Mouse (Mus musculus) induced T-regulatory cell, adult 2 months (primary cell): ENCODE results near the gene Odf3.

Source experiments
- DNase-seq: peaks from one replicate; pipeline ENCODE4 v3.0.0-alpha.2; 2012; ENCODE audit warnings: low read depth

Gene Odf3

DNA sequence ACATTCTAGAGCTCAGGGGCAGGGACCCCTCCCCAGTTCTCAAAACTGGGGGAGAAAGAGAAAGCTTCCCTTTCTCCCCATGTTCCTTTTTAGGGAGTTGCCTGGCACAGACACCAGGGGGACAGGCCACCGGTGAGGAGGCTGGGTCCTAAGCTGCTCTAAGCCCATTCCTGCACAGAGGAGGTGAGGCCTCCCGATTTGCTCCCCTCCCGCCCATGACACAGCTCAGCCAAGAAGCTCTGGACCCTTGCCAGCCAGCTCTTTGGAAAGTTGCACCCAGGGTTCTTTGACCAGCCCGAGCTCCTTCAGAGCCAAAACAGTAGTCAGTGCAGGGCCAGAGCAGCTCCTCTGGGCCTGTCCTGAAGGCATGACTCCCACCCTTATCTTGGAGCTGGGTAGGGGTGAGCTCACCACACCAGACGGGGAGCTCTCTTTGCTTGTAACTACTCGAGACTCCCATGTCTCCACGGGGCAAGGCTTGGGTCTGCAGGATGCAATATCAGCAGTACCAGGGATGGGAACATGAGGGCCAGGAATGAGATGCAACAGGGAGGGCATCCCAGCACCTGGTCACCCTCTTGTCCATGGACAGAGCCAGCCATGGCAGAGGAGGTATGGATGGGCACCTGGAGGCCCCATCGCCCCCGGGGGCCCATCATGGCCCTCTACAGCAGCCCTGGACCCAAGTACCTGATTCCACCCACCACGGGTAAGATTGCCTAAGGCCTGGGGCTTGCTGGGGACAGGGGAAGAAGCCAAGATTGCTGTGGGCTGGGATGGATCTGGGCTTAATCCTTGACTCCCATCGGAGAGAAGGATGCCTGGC lies at the start of gene Odf3:
Odf3 (plus strand) TSS at position 51 of the 826 bp plus-strand sequence.
- DNase-seq: no peak

DNA sequence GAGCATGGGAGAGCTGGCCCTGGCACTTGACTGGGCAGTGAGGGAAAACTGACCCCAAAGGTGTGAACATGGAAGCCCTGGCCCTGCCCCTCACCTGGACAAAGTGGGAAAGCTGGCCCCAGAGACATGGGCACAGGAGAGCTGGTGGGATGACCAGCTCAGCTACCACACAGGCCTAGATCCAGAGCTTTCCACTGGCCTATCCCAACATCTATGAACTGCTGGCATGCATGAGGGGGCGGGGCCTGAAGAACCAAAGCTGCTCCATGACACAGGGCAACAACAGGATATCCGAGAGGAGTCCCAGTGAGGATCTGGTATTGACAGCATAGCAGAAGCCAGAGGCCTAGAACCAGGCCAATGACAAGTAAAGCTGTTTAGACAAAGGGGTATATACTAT lies 49.4 kb upstream of the Odf3 start:
- no peak for DNase-seq

DNA sequence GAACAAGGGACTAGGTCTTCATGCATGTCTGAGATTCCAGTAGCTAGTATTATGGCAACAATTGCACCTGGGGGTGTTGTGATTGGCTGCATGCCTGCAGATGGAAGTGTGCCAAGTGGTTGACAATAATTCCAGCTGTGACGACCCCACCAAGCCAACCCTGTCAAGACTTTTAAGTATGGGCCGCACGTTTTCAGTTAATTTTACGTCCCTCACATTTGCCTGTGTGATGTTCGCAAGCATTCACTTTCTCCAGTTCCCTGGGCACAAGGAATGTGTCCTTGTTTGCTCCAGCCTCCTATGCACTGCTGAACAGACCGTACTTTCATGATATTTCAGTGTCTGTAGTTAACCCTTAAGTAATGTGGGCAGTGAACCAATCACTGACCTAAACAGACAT lies 45.0 kb upstream of the Odf3 start:
- no peak for DNase-seq

DNA sequence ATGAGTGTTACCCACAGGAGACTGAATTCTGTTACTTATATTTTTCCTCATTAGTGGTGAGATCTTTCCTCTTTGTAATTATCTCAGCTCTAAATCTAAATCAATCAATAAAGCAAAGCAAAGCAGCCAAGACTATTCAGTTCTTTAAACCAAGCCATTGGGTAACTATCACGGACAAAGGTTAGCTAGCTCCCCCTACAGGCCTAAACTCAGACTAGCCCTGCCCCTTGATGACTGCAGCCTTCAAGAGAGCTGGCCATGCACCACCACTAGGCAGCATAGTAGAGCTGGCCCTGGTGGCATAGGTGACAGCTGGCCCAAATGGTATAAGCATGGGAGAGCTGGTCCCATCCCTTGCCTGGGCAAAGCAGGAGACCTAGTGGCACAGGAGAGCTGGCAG lies 41.9 kb upstream of the Odf3 start:
- DNase-seq: peak; percentile 67

DNA sequence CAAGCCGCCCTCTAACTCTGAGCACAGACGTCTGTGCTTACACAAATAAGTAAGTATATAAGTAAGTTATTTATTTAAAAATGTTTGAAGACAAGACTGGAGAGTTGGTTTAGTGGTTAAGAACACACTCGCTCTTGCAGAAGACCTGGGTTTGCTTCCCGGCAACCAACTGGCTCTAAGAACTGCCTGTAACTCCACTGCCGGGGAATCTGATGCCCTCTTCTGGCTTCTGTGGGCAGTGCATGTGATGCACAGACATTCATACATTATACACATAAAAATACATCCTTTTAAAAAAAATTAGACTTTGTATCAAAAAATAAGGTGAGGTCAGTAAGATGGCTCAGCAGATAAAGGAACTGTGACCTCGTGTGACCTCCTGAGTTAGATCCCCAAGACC lies 37.1 kb upstream of the Odf3 start:
- peak; percentile 24 for DNase-seq

DNA sequence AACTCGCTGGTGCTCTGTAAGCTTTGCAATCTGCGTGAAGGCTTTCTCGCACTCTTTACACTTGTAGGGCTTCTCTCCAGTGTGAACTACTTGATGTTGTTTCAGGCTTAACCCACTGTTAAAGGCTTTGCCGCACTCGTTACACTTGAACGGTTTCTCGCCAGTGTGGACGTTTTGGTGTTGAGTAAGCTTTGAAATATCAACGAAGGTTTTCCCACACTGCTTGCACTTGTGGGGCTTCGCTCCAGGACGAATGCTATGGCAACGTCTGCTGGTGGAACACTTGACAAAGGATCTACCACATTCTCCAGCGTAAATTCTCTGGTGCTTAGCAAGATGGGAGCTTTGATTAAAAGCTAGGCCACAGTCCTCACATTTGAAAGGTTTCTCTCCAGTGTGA lies 35.9 kb upstream of the Odf3 start:
- DNase-seq: no peak

DNA sequence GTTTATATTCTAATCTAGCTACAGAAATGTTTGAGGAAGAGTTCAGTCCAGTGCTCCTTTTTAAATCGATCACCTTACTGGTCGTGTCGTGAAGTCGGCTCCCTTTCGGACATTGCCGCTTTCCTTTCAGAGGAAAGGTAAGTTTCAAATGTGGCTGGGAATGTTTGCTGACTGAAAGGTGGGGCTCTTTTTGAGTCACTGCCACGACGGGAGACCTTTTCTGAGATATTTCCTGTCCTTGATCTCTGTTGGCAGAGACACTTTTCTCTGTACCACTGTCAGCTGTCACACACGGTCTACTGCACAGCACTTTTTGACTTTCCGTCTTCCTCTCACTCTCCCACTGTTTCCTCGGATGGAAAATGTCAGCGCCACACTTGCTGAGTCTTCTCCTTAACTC lies 34.8 kb upstream of the Odf3 start:
- DNase-seq: no peak

DNA sequence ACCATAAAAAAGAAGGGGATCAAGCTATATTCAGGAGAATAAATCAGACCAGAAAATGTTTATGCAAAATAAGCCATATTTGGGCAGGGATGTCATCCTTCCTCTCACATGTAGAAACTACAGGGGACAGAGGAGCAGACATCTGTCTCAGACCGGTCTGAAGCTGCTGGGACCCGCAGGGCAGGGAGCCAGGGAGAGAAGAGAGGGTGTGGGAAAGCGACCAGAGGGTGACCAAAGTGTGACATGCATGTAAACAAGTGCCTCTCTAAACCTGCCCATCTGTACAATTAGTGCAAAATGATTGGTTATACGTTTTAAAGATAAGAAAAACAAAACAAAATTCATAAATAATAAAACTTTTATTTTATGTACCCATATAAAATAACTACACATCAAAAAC lies 27.4 kb upstream of the Odf3 start:
- no peak for DNase-seq

DNA sequence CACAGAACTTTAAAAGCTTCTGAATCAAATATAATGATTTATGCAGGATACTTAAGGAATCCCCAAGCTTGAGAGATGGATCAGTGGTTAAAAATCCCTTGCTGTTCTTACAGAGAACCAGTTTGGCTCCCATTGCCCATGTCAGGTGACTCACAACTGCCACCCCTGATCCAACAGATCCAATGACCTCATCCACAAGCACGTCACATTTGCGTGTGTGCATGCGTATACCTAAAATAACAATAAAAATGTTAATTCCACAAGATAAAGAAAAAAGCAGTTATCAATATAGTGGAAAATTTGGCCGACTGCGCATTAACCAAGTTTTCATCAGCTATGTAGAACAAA lies 26.3 kb upstream of the Odf3 start:
- DNase-seq: no peak

DNA sequence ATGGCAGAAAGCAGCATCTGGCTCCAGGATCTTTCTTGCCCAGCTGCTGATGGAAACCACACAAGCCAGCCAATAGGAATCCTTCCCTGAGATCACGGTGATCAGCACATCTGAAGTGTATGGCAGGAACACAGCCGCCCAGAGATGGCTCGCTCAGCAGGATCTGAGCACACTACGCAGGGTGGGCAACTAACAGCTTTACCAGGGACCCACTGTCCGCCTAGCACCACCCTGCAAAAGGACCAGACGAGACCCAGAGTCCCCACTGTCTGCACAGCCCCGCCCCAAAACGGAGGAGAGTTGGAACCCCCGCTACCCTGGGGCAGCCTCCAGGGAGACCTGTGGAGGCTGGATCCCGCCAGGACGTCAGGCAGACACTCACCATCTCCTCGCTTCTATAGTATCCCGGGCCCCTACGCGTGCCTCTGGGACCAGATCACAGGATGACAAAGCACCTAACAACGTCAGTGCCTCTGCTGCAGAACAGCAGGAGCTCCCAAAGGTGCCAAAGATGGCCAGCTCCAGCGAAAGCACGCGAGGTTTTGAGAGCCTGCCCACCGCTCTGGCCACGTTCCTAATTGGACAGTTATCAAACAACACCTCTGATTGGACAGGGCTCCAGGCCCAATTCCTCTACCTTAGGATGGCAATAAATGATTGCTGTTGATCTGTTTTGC lies 25.8 kb upstream of the Odf3 start, which contains the start of gene Zfp941:
Zfp941 (minus strand) TSS at position 526 of the 677 bp plus-strand sequence.
- no peak for DNase-seq

DNA sequence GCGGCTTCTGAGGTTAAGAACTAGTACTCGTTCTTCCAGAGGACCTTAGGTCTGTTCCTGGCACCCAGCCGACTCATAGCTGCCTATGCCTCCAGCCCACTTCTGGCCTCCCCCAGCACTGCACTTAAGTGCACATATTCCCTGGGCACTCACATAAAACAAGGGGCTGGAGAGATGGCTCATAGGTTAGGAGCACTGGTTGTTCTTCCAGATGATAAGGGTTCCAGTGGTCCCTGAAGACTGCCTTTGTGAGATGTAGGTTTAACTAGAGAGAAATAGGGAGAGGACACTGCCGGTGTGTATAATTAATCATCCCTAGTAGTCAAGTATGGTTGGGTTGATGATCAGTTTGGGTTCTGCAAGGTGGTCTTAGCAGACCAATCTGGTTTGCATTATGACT lies 24.9 kb upstream of the Odf3 start:
- DNase-seq: no peak

DNA sequence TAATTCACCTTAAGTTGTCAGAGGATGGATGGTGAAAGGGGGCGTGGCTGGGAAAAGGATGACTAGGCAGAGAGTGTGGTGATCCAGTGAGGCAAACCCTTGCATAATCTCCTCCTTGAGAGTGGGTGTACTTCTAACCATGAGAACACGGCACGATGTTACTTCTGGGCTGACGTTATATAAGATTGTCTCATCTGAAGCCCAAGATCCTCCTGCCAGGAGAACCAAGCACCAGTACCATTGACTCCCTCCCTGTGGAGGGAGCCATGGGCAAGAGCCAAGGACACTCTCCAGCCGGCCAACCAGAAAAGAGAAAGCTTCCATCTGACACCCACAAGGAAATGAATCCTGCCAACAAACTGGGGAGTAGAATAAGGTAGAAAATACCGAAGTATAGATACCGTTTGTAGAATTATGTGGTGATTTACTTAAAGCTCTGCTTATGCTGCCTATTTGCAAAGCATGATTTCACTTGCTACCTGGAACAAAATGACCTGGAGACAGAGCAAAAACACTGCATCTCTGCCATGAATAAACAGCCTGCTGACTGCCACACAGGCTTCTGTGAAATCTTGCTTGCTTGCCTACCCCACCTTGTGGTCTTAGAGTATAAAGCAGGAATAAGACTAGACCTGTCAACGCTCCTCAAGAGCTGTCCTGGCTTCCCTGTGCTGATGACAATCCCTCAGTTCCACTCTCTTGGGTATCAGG lies 19.3 kb upstream of the Odf3 start:
- peak; percentile 35 for DNase-seq

DNA sequence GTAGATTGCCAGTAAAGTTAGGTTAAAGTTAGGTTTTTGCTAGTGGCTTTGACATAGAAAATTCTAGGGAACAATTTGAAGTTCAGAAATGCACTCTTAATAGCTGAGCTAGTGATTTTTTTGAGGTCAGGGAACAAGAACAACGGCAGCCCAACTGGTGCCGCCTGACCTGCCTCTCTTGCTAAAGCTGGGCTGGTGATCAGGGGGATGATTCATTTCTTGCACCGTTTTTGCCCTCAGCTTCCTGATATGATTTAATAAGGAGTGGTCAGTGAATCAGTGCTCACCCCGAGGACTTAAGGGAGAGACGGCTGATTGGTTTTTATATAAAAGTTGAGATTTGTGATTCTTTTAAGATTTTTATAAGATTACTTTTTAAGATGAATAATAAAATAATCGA lies 16.2 kb upstream of the Odf3 start:
- no peak for DNase-seq

DNA sequence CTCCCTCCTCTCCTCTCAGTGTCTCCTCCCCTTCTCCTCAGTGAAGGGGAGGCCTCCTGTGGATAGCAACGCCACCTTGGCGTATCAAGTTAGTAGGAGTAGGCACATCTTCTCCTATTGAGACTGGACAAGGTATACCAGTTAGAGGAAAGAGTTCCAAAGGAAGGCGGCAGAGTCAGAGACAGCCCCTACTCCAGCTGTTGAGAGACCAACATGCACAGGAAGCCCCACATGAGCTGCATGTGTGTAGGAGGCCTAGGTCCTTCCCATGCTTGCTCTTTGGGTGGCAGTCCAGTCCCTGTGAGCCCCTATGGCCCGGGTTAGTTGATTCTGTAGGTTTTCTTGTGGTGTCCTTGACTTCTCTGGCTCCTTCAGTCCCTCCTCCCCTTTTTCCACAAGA lies 14.3 kb upstream of the Odf3 start:
- DNase-seq: no peak

DNA sequence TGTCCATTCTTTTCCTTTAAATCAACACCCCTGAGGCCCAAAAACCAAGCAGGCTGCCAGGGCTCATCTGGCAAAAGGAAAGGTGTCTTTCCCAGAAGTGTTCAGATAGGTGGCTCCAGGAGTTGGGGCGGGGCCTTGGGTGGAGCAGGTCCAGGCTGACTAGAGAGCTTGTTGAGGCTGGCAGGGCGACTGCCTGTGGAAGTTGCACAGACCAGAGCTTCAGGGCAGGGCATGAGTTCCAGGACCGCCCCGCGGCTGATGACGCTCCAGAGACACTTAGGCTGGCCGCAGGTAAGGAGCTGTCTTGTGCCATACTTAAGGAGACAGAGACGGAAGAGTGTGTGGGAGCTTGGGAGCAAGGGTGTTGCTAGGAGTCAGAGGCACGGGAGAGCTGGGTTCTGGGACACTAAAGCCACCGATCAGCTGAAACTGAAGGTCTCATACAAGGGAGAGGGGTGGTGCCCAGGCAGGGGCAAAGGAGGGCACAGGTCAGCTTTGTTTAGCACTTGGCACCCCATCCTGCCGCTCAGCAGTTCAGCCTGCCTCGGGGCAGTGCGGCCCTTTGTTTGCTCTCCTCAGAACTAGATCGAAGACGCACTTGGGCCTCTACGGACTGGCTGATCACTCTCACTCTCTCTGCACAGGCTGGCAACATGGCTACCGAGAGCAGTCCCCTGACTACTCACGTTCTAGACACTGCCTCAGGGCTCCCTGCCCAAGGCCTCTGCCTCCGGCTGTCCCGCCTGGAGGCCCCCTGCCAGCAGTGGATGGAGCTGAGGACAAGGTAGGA lies 12.4 kb upstream of the Odf3 start, which contains the start of gene Urah:
Urah (plus strand) TSS at position 51 of the 790 bp plus-strand sequence.
- no peak for DNase-seq

DNA sequence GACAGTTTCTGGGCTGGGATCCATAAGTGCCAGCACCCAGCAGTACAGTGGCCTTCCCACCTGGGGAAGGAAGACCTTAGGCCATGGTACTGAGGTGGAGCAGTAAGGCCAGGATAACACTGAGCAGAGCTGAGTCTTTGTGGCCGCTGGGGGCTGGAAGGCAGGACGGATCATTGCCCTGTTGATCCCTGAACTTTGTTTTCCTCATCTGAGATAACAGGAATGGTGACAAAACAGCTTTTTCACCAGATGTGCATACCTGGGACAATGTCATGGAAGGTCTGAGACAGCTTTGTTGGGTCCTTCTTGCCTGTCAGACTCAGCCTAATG lies 11.9 kb upstream of the Odf3 start:
- no peak for DNase-seq

DNA sequence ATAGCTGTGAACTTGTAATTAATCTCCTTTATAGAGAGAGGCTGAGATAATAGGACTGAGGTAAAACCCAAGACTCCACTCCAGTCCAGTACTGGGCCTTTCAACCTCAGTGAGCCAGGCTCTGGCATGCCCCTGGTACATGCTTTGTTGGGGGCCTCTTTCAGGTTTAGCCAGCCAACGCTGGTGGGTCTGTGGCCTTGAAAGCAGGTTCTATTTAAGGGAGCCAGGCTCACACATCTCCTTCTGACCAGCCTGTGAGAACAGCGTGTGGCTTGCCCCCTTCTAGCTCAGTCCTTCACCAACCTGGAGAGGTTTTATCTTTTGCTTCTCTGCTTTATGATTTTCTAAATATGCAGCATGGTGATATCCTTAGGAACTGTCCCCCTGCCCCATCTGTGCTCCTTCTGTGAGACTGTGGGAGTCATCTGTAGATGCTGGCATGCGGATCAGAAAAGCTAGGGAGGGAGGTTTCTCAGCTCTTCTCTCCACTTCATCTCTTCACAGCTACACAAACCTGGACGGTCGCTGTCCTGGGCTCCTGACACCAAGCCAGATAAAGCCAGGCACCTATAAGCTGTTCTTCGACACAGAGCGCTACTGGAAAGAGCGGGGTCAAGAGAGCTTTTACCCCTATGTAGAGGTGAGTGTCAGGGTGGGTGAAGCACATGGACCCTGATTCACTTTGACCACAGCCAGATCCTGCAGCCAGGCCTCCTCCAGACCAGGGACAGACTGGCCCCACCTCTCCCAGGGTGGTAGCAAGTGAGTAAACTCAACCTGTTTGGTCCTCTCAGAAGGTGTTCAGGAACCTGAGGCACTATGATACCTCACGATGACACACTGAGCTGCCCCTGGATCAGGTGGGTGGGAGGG lies 11.1 kb upstream of the Odf3 start:
- DNase-seq: no peak

DNA sequence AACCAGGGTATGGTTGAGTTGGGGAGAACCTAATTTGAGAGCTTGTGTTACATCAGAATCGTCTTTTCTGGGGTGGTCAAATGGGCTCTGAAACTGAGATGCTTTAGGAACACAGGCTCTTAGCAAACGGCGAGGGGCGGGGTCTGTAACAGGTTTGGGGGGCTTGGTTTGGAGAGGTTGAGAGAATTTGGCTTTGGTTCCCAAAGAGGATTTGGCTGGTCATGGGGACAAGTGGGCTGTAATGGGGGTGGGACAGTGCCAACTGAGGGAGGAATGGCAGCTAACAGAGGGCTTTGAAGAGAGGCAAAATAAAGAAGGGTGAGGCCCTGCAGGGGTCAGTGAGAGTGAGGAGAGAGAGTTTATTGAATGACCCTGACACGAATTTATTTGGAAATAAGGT lies 8.0 kb upstream of the Odf3 start:
- no peak for DNase-seq

DNA sequence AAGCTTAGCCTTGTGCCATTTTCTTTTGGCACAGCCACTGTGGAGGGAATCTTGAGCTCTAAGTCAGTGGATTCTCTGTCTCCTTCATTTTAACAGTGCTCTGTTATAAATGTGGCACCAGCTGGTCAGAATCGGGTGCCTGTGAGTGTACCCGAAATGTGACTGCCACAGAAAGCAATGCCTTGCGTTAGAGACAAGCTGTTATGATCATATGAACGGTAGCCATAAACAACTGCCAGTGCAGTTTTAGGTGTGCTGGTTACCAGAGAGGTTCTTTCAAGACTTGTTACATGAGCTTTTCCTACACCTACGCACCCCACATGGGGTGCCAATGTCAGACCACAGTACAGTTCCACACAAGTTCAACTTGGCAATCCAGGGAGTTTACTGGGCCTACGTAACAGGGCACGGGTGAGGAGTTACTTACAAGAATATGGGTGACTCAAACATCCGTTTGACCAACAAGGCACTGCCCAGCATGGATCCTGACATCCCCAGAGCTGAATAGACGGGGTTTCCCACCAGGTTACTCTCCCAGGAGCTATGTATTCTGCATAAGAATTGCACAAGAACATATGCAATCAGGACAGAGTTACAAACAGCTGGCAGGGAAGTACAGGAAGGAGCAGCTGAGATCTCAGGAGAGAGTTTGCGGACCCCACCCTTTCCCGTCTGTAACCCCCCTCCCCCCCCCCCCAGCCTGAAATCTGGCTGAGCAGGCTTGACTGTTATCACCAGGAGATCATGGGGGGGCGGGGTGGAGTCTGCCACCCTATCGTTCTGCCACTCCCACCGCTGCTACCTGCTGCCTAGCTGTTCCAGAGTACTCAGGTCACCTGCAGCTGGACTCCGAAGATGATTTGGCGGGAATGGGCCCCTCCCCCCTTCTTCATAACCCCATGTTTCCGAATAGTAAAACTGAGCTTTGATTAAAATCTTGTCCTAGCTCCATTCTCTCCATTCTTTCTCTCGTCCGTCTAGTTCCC lies 6.6 kb upstream of the Odf3 start:
- no peak for DNase-seq

DNA sequence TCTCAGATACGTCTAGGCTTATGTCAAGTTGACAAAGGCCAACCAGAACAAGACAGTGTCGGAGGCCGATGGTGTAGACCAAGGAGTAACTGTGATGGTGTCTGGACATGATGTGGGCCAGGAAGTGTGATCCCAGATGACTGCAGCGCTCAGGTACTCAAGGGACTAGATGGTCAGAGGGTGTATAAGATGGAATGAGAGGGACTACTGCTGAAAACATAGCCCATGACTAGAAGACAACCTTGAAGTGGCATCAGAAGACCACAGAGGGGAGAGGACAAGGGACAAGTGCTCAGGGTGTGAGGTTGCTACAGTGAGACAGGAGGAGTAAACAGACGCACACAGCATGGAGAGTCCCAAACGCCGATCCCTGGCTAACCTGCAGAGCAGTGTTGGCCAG lies 3.8 kb upstream of the Odf3 start:
- DNase-seq: no peak
